Mouse (Mus musculus): ENCODE measurements at regions not wholly inside any gene's neighbourhood (a gene's known extent, or its start where the extent isn't known, plus 50 kb on each side); places are given as distances from the start of the nearest gene placed in this dataset.

DNA sequence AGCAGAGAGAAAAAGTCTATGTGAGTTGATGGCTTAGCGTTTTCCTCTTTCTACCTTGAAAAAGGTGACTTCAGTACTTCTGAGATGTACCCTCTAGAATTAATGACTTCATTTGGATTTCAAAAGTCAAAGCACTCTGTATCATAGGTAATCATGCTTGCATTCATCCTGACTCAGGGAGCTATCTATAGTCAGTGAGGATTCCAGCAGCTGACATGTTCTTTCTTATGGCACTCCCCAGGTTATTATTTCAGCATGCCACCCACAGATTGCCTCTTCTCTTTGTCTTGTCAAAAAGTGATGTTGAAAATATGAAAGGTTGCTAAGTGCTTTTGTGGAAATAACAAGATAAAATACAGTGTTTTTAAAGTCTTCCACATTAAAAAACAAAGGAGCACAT lies 540.0 kb upstream of the Frg1 start:
- H3K4me3 ChIP-seq (ENCODE audit: insufficient read depth, low read depth, low read length), result no peak overlapping the region
- H3K4me1 ChIP-seq (ENCODE audit: control insufficient read depth, insufficient read depth, low read length), result no peaks in the 10 kb centered on the region
- TF ChIP-seq CTCF (conservative IDR thresholded peaks at IDR 0.05; ENCODE audit: insufficient read depth, insufficient read length, low read depth, low read length) (no peak), POLR2A (IDR thresholded peaks at IDR 0.05; ENCODE audit: low read depth, low read length) (no peak)
- WGBS, result 93% methylated on average over 1 of the region's 1 CpGs
- no peaks in the 10 kb centered on the region for H3K27me3 ChIP-seq (replicated peaks; ENCODE audit: control insufficient read depth, insufficient read depth, low read length)
- H3K27ac ChIP-seq (ENCODE audit: insufficient read depth, low read depth, low read length), result no peak overlapping the region
- DNase-seq, result no peak
- H3K36me3 ChIP-seq (ENCODE audit: control insufficient read depth, insufficient read depth, low read length), result no peaks in the 10 kb centered on the region

DNA sequence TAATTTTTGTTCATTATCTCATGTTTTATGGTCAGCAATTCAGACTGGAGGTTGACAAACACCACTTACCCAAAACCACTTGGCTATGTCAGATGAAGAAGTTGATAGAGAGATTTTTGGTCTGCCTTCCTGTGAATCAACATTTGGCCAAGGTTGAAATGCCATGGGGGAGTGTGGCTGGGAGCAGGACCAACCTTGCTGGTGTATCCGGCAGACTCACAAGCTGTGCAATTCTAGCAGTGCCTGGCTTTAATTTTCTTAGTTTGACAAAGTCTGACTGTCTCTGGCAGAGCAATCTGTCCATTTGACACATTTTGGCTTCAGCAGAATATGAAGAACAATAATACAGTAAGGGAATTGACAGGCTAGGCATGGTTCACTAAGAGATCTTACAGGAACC lies 533.9 kb upstream of the Frg1 start:
- no peak for DNase-seq
- Histone ChIP-seq H3K27ac (ENCODE audit: insufficient read depth, low read depth, low read length) (no peak overlapping the region), H3K4me1 (ENCODE audit: control insufficient read depth, insufficient read depth, low read length) (no peaks in the 10 kb centered on the region), H3K36me3 (ENCODE audit: control insufficient read depth, insufficient read depth, low read length) (no peaks in the 10 kb centered on the region), H3K4me3 (ENCODE audit: insufficient read depth, low read depth, low read length) (no peak overlapping the region), H3K27me3 (replicated peaks; ENCODE audit: control insufficient read depth, insufficient read depth, low read length) (no peaks in the 10 kb centered on the region)
- 58% methylated on average over 1 of the region's 1 CpGs for WGBS
- TF ChIP-seq POLR2A (IDR thresholded peaks at IDR 0.05; ENCODE audit: low read depth, low read length) (no peak), CTCF (conservative IDR thresholded peaks at IDR 0.05; ENCODE audit: insufficient read depth, insufficient read length, low read depth, low read length) (no peak)

DNA sequence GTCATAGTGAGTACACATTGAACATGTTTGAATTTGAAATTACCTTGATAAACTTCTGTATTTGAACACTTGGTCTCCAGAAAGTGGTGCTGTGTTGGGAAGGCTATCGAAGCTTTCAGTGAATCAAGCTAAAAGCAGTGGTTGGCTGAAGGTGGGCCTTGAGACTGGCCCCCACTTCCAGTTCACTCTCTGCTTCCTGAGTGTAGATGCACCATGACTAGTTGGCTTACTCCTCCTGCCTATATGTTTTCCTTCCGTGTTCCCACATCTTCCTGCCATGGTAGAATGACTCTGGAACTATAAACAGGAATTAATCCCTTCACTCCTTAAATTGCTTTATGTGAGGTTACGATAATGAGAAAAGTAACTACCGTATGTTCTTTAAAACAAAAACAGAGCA lies 522.4 kb upstream of the Frg1 start:
- H3K4me3 ChIP-seq (ENCODE audit: insufficient read depth, low read depth, low read length), result no peak overlapping the region
- WGBS, result 33% methylated on average over 4 of the region's 4 CpGs
- no peak for TF ChIP-seq CTCF (conservative IDR thresholded peaks at IDR 0.05; ENCODE audit: insufficient read depth, insufficient read length, low read depth, low read length)
- no peak for TF ChIP-seq POLR2A (IDR thresholded peaks at IDR 0.05; ENCODE audit: low read depth, low read length)
- no peaks in the 10 kb centered on the region for H3K36me3 ChIP-seq (ENCODE audit: control insufficient read depth, insufficient read depth, low read length)
- H3K27ac ChIP-seq (ENCODE audit: insufficient read depth, low read depth, low read length), result no peak overlapping the region
- no peaks in the 10 kb centered on the region for H3K27me3 ChIP-seq (replicated peaks; ENCODE audit: control insufficient read depth, insufficient read depth, low read length)
- no peaks in the 10 kb centered on the region for H3K4me1 ChIP-seq (ENCODE audit: control insufficient read depth, insufficient read depth, low read length)
- DNase-seq, result no peak

DNA sequence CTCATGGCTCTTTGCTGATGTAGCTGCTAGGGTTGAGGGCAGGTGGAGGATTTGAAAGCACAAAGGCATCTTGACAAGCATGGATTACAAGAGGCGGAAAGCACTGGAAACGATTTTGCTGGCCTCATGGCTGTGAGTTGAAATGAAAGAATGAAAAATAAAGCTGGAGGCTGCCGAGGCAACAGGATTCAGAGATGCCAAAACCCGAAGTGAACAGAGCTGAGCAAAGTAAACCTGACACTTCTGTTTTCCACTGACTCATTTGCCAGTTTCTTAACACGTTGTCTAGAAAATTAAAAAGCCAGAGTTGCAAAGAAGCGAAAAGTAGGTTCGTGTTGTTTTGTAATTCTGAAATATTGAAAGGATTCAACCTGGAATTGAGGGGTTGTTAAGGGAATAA lies 504.2 kb upstream of the Frg1 start:
- 45% methylated on average over 7 of the region's 7 CpGs for WGBS
- no peak for TF ChIP-seq POLR2A (IDR thresholded peaks at IDR 0.05; ENCODE audit: low read depth, low read length)
- TF ChIP-seq CTCF (conservative IDR thresholded peaks at IDR 0.05; ENCODE audit: insufficient read depth, insufficient read length, low read depth, low read length), result no peak
- no peak for DNase-seq
- H3K27ac ChIP-seq (ENCODE audit: insufficient read depth, low read depth, low read length), result no peak overlapping the region
- no peaks in the 10 kb centered on the region; the same call in 1 of the 2 replicates for H3K27me3 ChIP-seq (replicated peaks; ENCODE audit: control insufficient read depth, insufficient read depth, low read length)
- H3K36me3 ChIP-seq (ENCODE audit: control insufficient read depth, insufficient read depth, low read length), result no peaks in the 10 kb centered on the region
- no peaks in the 10 kb centered on the region for H3K4me1 ChIP-seq (ENCODE audit: control insufficient read depth, insufficient read depth, low read length)
- no peak overlapping the region for H3K4me3 ChIP-seq (ENCODE audit: insufficient read depth, low read depth, low read length)

DNA sequence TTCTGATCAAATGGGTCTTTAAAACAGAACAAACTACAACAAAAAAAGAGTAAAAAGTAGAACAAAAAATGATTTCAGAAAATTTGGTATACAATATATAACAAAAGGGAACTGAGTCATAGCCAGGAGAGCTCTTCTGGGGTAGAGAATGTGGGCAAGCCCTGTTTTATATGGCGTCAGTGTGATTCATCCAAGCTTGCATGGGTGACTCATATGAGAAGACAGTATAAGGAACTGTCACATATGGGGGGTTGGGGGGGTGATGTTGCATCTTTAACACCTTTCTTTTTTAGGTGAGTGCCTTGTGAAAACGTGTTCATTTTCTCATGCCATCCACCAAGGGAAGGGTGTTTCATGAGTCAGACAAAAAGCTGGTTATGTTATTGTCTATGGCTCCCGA lies 503.7 kb upstream of the Frg1 start:
- H3K27ac ChIP-seq (ENCODE audit: insufficient read depth, low read depth, low read length), result no peak overlapping the region
- H3K4me1 ChIP-seq (ENCODE audit: control insufficient read depth, insufficient read depth, low read length), result no peaks in the 10 kb centered on the region
- DNase-seq, result no peak
- H3K27me3 ChIP-seq (replicated peaks; ENCODE audit: control insufficient read depth, insufficient read depth, low read length), result no peaks in the 10 kb centered on the region; the same call in 1 of the 2 replicates
- no peak overlapping the region for H3K4me3 ChIP-seq (ENCODE audit: insufficient read depth, low read depth, low read length)
- TF ChIP-seq CTCF (conservative IDR thresholded peaks at IDR 0.05; ENCODE audit: insufficient read depth, insufficient read length, low read depth, low read length) (no peak), POLR2A (IDR thresholded peaks at IDR 0.05; ENCODE audit: low read depth, low read length) (no peak)
- H3K36me3 ChIP-seq (ENCODE audit: control insufficient read depth, insufficient read depth, low read length), result no peaks in the 10 kb centered on the region
- 77% methylated on average over 3 of the region's 3 CpGs for WGBS

DNA sequence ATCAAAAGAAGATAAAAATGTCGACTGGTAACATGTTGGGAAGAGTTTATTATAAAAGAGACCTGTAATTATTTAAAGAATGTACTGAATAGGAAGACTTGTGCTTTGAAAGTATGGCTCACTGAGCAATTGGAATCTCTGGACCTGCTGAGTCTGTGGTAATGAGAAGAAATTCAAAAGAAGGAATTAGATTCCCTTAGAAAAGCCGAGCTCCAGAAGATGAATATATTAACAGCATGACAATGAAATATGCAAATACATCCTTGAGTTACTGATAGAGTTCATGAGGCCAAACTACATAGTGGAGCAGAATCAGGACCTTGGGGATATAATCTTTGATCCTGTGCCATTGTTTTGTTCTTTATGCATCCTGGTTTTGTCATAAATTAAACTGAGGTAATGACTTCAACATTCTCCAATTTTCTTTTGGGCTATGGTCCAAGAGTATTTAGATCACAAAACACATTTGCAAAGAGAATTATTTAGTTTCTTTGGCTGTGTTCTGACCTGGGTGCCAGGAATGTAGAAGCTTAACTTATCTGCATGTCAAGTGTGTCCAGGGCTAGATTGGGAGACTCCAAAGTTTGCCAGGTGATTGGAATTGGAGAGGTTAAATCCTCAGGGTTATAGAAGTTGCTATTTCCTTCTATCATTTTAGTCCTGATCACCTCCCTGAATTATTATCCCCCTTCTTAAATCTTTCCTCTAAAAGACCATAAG lies 461.3 kb upstream of the Frg1 start:
- no peaks in the 10 kb centered on the region for H3K27me3 ChIP-seq (replicated peaks; ENCODE audit: control insufficient read depth, insufficient read depth, low read length)
- no peaks in the 10 kb centered on the region for H3K4me1 ChIP-seq (ENCODE audit: control insufficient read depth, insufficient read depth, low read length)
- H3K36me3 ChIP-seq (ENCODE audit: control insufficient read depth, insufficient read depth, low read length), result no peaks in the 10 kb centered on the region
- 15% methylated on average over 2 of the region's 2 CpGs for WGBS
- TF ChIP-seq POLR2A (IDR thresholded peaks at IDR 0.05; ENCODE audit: low read depth, low read length) (no peak), CTCF (conservative IDR thresholded peaks at IDR 0.05; ENCODE audit: insufficient read depth, insufficient read length, low read depth, low read length) (no peak)
- DNase-seq, result no peak
- no peak overlapping the region for H3K4me3 ChIP-seq (ENCODE audit: insufficient read depth, low read depth, low read length)
- H3K27ac ChIP-seq (ENCODE audit: insufficient read depth, low read depth, low read length), result no peak overlapping the region

DNA sequence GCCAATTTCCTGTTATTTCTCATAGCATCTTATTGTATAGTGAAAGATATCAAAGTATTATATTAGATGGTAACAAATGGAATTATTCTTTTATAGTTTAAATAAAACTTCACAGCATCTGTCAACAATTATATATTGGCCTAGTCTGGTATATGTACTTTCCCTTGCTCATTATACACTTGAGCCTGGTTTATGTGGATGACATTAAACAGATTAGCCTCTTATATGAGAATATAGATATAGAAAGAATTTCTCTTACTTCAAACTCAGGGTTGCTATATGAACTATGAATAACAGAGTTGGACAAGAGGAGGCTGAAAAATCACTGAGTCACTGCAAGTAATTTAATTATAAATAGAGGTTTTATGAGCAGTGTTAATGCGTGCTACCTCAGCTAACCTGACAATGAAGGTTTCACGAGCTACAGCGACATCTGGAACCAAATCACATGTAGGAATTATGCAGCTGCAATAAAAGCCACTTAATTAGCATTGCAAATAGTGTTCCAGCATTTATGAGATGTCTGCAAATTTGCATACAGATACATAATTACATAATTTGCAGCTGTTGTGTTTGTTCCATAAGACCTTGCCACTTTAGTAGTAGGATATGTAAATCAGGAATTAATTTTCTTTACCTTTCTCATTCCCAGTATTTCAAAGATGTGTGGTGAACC lies 452.9 kb upstream of the Frg1 start:
- no peaks in the 10 kb centered on the region for H3K4me1 ChIP-seq (ENCODE audit: control insufficient read depth, insufficient read depth, low read length)
- 66% methylated on average over 3 of the region's 3 CpGs for WGBS
- H3K36me3 ChIP-seq (ENCODE audit: control insufficient read depth, insufficient read depth, low read length), result no peaks in the 10 kb centered on the region
- TF ChIP-seq CTCF (conservative IDR thresholded peaks at IDR 0.05; ENCODE audit: insufficient read depth, insufficient read length, low read depth, low read length) (no peak), POLR2A (IDR thresholded peaks at IDR 0.05; ENCODE audit: low read depth, low read length) (no peak)
- no peaks in the 10 kb centered on the region for H3K27me3 ChIP-seq (replicated peaks; ENCODE audit: control insufficient read depth, insufficient read depth, low read length)
- DNase-seq, result no peak
- no peak overlapping the region for H3K4me3 ChIP-seq (ENCODE audit: insufficient read depth, low read depth, low read length)
- no peak overlapping the region for H3K27ac ChIP-seq (ENCODE audit: insufficient read depth, low read depth, low read length)

Measured in kidney, adult 2 months (tissue).